Mouse (Mus musculus): ENCODE measurements around the gene Cdk19.
"Not testable (repeated sequence)": the region's sequence is repeated elsewhere in the genome, so short reads cannot be mapped to it uniquely, and the experiment has no call there.

Cdk19 gene

GRCm38 (mm10) chr10:40478626-40479025 lies 139.3 kb downstream of the Cdk19 start:
- DNase-seq (ENCODE audit: extremely low spot score, low read depth, low spot score), result no peak

- no peak for DNase-seq (ENCODE audit: extremely low spot score, low read depth, low spot score)
These were observed 139.9 kb downstream of the Cdk19 start for GRCm38 (mm10) chr10:40479216-40479615.

GRCm38 (mm10) chr10:40479621-40480193 lies 140.3 kb downstream of the Cdk19 start:
- no peak for DNase-seq (ENCODE audit: extremely low spot score, low read depth, low spot score)

- no peak for DNase-seq (ENCODE audit: extremely low spot score, low read depth, low spot score)
These were observed 142.2 kb downstream of the Cdk19 start for GRCm38 (mm10) chr10:40481534-40481933.

- no peak for DNase-seq (ENCODE audit: extremely low spot score, low read depth, low spot score)
These were observed 142.9 kb downstream of the Cdk19 start for GRCm38 (mm10) chr10:40482285-40482684.

- DNase-seq (ENCODE audit: extremely low spot score, low read depth, low spot score), result no peak
These were observed 149.9 kb downstream of the Cdk19 start for GRCm38 (mm10) chr10:40489086-40489796.

- no peak for DNase-seq (ENCODE audit: extremely low spot score, low read depth, low spot score)
These were observed 151.8 kb downstream of the Cdk19 start for GRCm38 (mm10) chr10:40491131-40491530.

GRCm38 (mm10) chr10:40491748-40492147 lies 152.4 kb downstream of the Cdk19 start:
- DNase-seq (ENCODE audit: extremely low spot score, low read depth, low spot score), result no peak

- DNase-seq (ENCODE audit: extremely low spot score, low read depth, low spot score), result no peak
These were observed 155.1 kb downstream of the Cdk19 start for GRCm38 (mm10) chr10:40494181-40495162.

GRCm38 (mm10) chr10:40497301-40498041 lies 158.1 kb downstream of the Cdk19 start:
- DNase-seq (ENCODE audit: extremely low spot score, low read depth, low spot score), result no peak

- no peak for DNase-seq (ENCODE audit: extremely low spot score, low read depth, low spot score)
These were observed 159.1 kb downstream of the Cdk19 start for GRCm38 (mm10) chr10:40498426-40498825.

- no peak for DNase-seq (ENCODE audit: extremely low spot score, low read depth, low spot score)
These were observed 160.2 kb downstream of the Cdk19 start for GRCm38 (mm10) chr10:40499314-40500252.

GRCm38 (mm10) chr10:40500723-40501245 lies 161.4 kb downstream of the Cdk19 start:
- no peak for DNase-seq (ENCODE audit: extremely low spot score, low read depth, low spot score)

GRCm38 (mm10) chr10:40502734-40503133 lies 163.4 kb downstream of the Cdk19 start:
- no peak for DNase-seq (ENCODE audit: extremely low spot score, low read depth, low spot score)

- no peak for DNase-seq (ENCODE audit: extremely low spot score, low read depth, low spot score)
These were observed 171.0 kb downstream of the Cdk19 start for GRCm38 (mm10) chr10:40510356-40510755.

- no peak for DNase-seq (ENCODE audit: extremely low spot score, low read depth, low spot score)
These were observed 171.9 kb downstream of the Cdk19 start for GRCm38 (mm10) chr10:40511221-40511677.

- no peak for DNase-seq (ENCODE audit: extremely low spot score, low read depth, low spot score)
These were observed 172.8 kb downstream of the Cdk19 start for GRCm38 (mm10) chr10:40512185-40512584.

- not testable (repeated sequence) for DNase-seq (ENCODE audit: extremely low spot score, low read depth, low spot score)
These were observed 173.6 kb downstream of the Cdk19 start for GRCm38 (mm10) chr10:40512996-40513395.

GRCm38 (mm10) chr10:40515225-40515681 lies 175.9 kb downstream of the Cdk19 start:
- DNase-seq (ENCODE audit: extremely low spot score, low read depth, low spot score), result no peak

Measured in hindlimb bud, embryonic 11.5 days (tissue).